Mouse (Mus musculus): ENCODE results near the gene Slc2a10.

DNA sequence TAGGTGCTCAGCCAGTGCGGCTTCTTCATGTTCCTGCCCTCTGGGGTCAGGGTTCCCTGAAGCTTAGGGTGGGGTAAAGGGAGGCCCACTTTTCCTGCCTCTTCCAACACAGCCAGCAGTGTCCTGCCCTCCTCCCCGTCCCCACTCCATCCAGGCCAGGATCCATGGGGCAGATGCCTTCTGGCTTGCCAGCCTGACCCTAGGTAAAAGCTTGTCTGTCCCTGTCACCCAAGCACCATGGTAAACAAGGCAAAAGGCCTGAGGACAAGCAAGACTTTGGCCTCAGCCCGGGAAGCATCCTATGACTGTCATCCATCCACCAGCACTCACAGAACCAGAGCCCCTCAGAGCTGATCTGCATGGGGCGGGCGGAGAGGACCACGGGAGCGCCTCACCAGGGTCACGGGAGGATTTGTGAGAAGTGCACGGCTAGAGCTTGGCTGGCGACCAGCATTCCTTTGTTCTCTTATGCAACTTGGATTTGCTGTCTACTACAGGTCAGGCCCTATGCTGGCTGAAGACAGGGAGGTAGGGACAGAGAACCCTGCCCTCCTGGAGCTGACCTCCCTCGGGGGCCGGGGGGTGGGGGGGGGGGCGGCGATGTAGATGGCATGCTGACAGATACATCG lies 35.6 kb upstream of the Slc2a10 start:
- no peak for TF ChIP-seq HCFC1 (IDR thresholded peaks at IDR 0.05; ENCODE audit: borderline replicate concordance, insufficient read depth, low read length)
- TF ChIP-seq ZC3H11A (IDR thresholded peaks at IDR 0.05; ENCODE audit: borderline replicate concordance, low read depth, low read length) = no peak

All from ES-E14 (cell line).